Mouse (Mus musculus) neural tube, embryonic 11.5 days (tissue): ENCODE measurements around the gene Wasf2. TPM values are rescaled to one million over a fixed set of nuclear protein-coding genes. Genes with fewer than 3 reads are reported as not detected.

Experiments used
- ATAC-seq: fragments of 200-750 bp; cut with Nextera tagmentation; 2 replicates; pipeline ENCODE4 v1.8.0; 2017; ENCODE audit warnings: moderate number of reproducible peaks, mild to moderate bottlenecking, moderate TSS enrichment, moderate library complexity; ENCODE audit not compliant: insufficient read depth, low FRiP score, low TSS enrichment
- DNase-seq: peaks from one replicate; pipeline ENCODE4 v3.0.0-alpha.2; 2015; ENCODE audit warnings: low spot score
- H3K27ac ChIP-seq: fragments of 300-500 bp; sonication (generic); 2 replicates; pipeline ENCODE4 v1.5.1; 2014; ENCODE audit warnings: low read depth, mild to moderate bottlenecking, low read length
- H3K27me3 ChIP-seq: fragments of 300-500 bp; sonication (generic); 2 replicates; pipeline ENCODE4 v1.6.1; 2014; ENCODE audit warnings: mild to moderate bottlenecking, low read length, mixed read lengths; ENCODE audit not compliant: control insufficient read depth, insufficient read depth
- H3K36me3 ChIP-seq: fragments of 300-500 bp; sonication (generic); 2 replicates; pipeline ENCODE4 v1.6.1; 2014; ENCODE audit warnings: mild to moderate bottlenecking, low read length, moderate library complexity, mixed read lengths; ENCODE audit not compliant: control insufficient read depth, insufficient read depth
- H3K4me1 ChIP-seq: fragments of 300-500 bp; sonication (generic); 2 replicates; pipeline ENCODE4 v1.6.1; 2014; ENCODE audit warnings: low read length, mixed read lengths; ENCODE audit not compliant: control insufficient read depth, insufficient read depth
- H3K4me2 ChIP-seq: fragments of 300-500 bp; sonication (generic); 2 replicates; pipeline ENCODE4 v1.6.1; 2014; ENCODE audit warnings: low read depth, mild to moderate bottlenecking, moderate library complexity
- H3K4me3 ChIP-seq: fragments of 300-500 bp; sonication (generic); 2 replicates; pipeline ENCODE4 v1.5.1; 2014; ENCODE audit warnings: low read depth, low read length
- H3K9ac ChIP-seq: fragments of 300-500 bp; sonication (generic); 2 replicates; pipeline ENCODE4 v1.6.1; 2014; ENCODE audit warnings: mild to moderate bottlenecking, low read length
- H3K9me3 ChIP-seq: fragments of 300-500 bp; sonication (generic); 2 replicates; pipeline ENCODE4 v1.6.1; 2016; ENCODE audit warnings: low read length; ENCODE audit not compliant: control insufficient read depth
- WGBS: fragments of 180-500 bp; shearing (Covaris S2); extraction: QIAGEN DNeasy Blood & Tissue Kit; methylation state at CpG from one replicate; pipeline ENCODE4 v1.1.7; 2014; 5-methylcytosine and 5-hydroxymethylcytosine counted together
- polyA plus RNA-seq: library from polyadenylated mRNA; unstranded; fragments of >200 nt; fragmentation: Nextera tagmentation; extraction: Ambion mirVana; gene quantifications from 2 replicates; pipeline ENCODE4 v1.2.1, GENCODE M21; 2014

Wasf2 gene
- polyA plus RNA-seq, 1 experiment from 2014 or later, result 33.0 TPM

DNA sequence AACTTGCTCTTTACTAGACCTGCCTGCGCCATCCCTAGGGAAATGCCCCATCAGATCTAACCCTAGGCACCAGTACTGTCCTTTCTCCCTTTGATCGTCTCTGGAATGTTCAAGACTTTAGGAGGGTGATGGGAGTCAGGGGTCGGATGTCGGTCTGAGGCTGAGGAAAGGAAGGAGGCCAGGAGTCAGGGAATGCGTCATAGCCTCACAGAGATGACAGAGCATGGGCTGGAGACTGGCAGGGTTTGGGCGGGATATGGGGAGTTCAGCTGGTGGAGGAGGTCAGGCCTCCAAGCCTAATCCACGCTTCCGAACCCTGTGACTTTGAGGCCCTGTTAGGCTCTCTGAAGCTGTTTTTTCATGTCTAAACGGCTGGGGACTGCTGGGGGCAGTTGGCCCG, 83.4 kb downstream of the Wasf2 start:
- H3K9ac ChIP-seq, result no peak overlapping the region
- H3K36me3 ChIP-seq, result no peaks in the 10 kb centered on the region
- H3K27me3 ChIP-seq, result peaks cover 25% of the 10 kb centered on the region
- H3K4me2 ChIP-seq, result peak overlapping the region; percentile 99; the same call in 1 of the 2 replicates
- peaks cover 11% of the 10 kb centered on the region for H3K4me1 ChIP-seq
- no peak overlapping the region for H3K4me3 ChIP-seq
- ATAC-seq (no peak), DNase-seq (no peak)
- 5% methylated on average over 10 of the region's 10 CpGs for WGBS
- no peak overlapping the region for H3K27ac ChIP-seq
- no peaks in the 10 kb centered on the region for H3K9me3 ChIP-seq

DNA sequence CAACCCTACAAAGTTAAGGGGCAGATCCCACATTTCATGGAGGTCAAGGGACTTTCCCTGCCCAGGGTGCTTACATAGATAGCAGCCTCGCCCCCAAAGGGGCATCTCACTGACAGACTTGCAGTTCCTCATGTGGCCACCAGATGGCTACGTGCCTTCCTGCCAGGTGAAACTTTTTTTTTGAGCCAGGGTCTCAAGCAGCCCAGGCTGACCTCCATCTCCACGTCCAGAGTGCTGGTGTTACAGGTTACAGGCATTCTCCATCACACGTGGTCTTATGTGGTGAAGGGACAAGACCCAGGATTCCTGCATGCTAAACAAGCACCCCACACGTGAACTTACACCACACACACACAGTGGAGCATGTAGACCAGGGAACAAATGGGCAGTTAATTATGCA, 87.3 kb downstream of the Wasf2 start:
- H3K9me3 ChIP-seq, result no peaks in the 10 kb centered on the region
- ATAC-seq (no peak), DNase-seq (peak; percentile 76)
- no peak overlapping the region for H3K9ac ChIP-seq
- WGBS, result under 1% methylated on average over 5 of the region's 5 CpGs
- H3K4me3 ChIP-seq, result no peak overlapping the region
- no peak overlapping the region for H3K4me2 ChIP-seq
- 0 out of 2 replicates have a peak, but pooled peaks cover 5% of the 10 kb centered on the region for H3K4me1 ChIP-seq
- no peaks in the 10 kb centered on the region for H3K36me3 ChIP-seq
- peaks cover 19% of the 10 kb centered on the region for H3K27me3 ChIP-seq
- no peak overlapping the region for H3K27ac ChIP-seq

DNA sequence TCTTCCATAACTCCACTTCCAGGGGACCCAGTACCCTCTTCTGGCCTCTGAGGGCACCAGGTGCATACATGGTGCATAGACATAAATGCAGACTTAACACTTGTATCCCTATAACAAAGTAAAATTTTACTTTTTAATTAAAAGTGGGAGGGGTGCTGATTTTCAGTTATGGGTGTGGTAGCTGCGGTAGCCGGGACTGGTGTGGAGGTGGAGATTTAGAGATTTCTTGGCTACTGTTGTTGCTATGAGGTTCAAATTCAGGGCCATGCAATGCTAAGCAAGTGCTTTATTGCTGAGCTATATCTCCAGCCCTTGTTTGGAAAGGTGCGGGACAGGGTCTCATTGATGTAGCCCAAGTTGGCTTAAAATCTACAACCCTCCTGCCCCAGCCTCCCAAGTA, 88.4 kb downstream of the Wasf2 start:
- no peak for DNase-seq
- Histone ChIP-seq H3K9me3 (no peaks in the 10 kb centered on the region), H3K27me3 (peaks cover 15% of the 10 kb centered on the region; the same call in 1 of the 2 replicates), H3K27ac (no peak overlapping the region), H3K4me3 (no peak overlapping the region), H3K4me2 (no peak overlapping the region), H3K36me3 (no peaks in the 10 kb centered on the region), H3K4me1 (no peaks in the 10 kb centered on the region), H3K9ac (no peak overlapping the region)
- ATAC-seq, result no peak
- WGBS, result 94% methylated on average over 3 of the region's 3 CpGs

DNA sequence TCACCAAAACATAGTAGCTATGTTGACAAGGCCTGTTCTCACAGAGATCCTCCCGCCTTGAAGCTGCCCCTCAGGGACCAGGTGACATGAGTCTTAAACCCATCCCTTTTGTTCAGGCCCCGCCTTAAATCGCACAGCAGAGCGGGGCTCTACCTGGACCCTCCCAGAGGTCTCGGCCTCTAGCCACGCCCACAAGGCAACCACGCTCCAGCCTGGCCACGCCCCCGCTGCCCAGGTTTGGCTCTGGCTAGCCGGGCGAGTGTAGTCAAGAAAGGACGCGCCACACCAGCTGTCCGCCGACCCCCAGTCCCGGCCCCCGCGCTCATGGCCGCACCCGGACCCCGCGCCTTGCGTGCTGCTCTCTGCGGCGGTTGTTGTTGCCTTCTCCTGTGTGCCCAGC, 90.4 kb downstream of the Wasf2 start:
- Histone ChIP-seq H3K27me3 (peaks cover 11% of the 10 kb centered on the region; the same call in 1 of the 2 replicates), H3K4me2 (peak overlapping the region; percentile 40), H3K9ac (0 out of 2 replicates have a peak overlapping the region, but pooled peaks have one; percentile 5), H3K4me1 (no peaks in the 10 kb centered on the region), H3K4me3 (peak overlapping the region; percentile 21; the same call in 1 of the 2 replicates), H3K36me3 (no peaks in the 10 kb centered on the region), H3K9me3 (no peaks in the 10 kb centered on the region), H3K27ac (no peak overlapping the region)
- DNase-seq, result no peak
- WGBS, result 1% methylated on average over 25 of the region's 25 CpGs
- ATAC-seq, result no peak

DNA sequence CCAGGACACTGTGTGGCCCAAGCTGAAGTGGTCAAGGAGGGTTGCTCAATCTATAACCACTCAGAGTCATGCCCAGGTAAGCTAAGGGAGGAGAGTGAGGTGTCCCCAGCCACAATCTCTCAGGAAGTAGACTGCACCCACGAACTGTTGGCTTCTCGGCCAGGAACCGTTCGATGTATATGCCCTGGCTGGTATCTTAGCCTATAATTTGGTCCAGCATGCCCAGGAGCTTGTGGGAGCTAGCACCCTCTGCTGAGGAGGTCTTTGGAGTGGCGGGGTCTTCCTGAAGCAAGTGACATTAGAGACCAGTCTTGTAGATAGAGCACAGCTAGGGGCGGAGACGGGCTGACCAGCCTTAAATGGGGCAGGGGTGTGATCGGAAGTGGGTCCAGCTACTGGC, 91.4 kb downstream of the Wasf2 start:
- 82% methylated on average over 8 of the region's 8 CpGs for WGBS
- Histone ChIP-seq H3K36me3 (no peaks in the 10 kb centered on the region), H3K9me3 (no peaks in the 10 kb centered on the region), H3K4me3 (no peak overlapping the region), H3K4me1 (no peaks in the 10 kb centered on the region), H3K9ac (no peak overlapping the region), H3K4me2 (no peak overlapping the region), H3K27ac (no peak overlapping the region), H3K27me3 (peaks cover 11% of the 10 kb centered on the region; the same call in 1 of the 2 replicates)
- ATAC-seq (no peak), DNase-seq (no peak)

DNA sequence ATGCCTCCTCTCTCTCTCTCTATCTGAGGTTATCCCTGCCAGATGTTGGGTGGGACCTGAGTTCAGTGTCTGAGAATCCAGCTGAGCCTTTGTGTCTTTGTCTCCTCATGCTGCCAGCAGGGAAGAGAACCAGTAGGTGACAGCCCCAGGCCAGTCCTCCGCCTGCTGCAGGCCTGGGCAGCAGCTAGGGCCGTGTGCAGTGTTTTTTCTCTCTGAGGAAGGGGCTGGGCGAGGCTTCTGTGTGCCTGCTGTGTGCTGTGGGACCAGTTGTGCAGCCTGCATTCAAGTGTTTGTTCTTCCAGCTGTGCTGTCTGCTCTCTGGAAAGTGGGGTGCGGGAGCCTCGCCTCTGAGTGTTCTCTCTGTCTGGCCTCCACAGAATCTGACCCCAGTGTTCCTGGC, 93.6 kb downstream of the Wasf2 start:
- Histone ChIP-seq H3K9me3 (no peaks in the 10 kb centered on the region), H3K4me3 (no peak overlapping the region), H3K27me3 (peaks cover 11% of the 10 kb centered on the region; the same call in 1 of the 2 replicates), H3K9ac (no peak overlapping the region), H3K27ac (no peak overlapping the region), H3K36me3 (no peaks in the 10 kb centered on the region), H3K4me1 (no peaks in the 10 kb centered on the region), H3K4me2 (no peak overlapping the region)
- ATAC-seq, result no peak
- 42% methylated on average over 5 of the region's 5 CpGs for WGBS
- no peak for DNase-seq

DNA sequence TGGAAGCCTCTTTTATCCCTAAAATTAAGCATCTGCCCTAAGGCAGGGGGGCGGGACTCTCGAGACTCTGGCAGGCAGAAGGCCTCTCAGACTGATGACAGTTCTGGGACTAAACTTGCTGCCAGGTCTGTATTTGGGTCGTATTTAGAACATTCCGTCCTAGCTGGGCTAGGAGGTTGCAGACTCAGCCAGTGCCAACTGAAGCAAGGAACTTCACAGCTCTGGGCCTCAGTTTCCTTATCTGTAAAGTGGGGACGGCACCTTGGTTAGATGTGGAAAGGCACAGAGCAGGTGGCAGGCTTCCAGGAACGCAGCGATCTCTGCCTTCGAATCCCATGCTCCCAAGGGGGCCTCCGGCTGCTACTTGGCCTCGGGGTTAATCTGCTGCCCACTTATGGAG, 95.8 kb downstream of the Wasf2 start:
- no peak overlapping the region for H3K4me3 ChIP-seq
- H3K4me1 ChIP-seq, result no peaks in the 10 kb centered on the region
- H3K36me3 ChIP-seq, result no peaks in the 10 kb centered on the region
- DNase-seq, result no peak
- H3K9ac ChIP-seq, result no peak overlapping the region
- no peak overlapping the region for H3K4me2 ChIP-seq
- 0 out of 2 replicates have a peak, but pooled peaks cover 8% of the 10 kb centered on the region for H3K27me3 ChIP-seq
- ATAC-seq, result no peak
- H3K9me3 ChIP-seq, result no peaks in the 10 kb centered on the region
- 80% methylated on average over 10 of the region's 10 CpGs for WGBS
- no peak overlapping the region for H3K27ac ChIP-seq

DNA sequence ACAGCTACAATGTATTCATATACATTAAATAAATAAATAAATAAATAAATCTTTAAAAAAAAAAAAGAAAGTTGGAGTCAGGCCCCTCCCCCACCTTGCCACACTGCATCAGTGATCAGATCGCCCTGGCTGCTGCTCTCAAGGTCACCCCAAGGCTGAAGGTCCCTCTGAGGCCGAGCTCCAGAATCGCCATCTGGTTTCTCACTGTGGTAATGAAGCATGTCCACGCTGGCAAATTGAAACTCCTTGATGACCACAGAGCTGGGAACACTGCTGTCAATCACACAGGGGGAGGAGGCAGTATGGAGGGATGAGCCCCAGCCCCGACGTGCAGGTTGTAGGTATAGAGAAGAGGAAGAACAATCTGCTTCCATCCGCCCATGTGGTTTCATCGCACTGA, 97.3 kb downstream of the Wasf2 start:
- Histone ChIP-seq H3K9ac (no peak overlapping the region), H3K27me3 (0 out of 2 replicates have a peak, but pooled peaks cover 2% of the 10 kb centered on the region), H3K4me1 (no peaks in the 10 kb centered on the region), H3K9me3 (no peaks in the 10 kb centered on the region), H3K27ac (no peak overlapping the region), H3K4me3 (no peak overlapping the region), H3K4me2 (no peak overlapping the region), H3K36me3 (no peaks in the 10 kb centered on the region)
- peak; percentile 46 for DNase-seq
- 57% methylated on average over 8 of the region's 8 CpGs for WGBS
- ATAC-seq, result no peak

DNA sequence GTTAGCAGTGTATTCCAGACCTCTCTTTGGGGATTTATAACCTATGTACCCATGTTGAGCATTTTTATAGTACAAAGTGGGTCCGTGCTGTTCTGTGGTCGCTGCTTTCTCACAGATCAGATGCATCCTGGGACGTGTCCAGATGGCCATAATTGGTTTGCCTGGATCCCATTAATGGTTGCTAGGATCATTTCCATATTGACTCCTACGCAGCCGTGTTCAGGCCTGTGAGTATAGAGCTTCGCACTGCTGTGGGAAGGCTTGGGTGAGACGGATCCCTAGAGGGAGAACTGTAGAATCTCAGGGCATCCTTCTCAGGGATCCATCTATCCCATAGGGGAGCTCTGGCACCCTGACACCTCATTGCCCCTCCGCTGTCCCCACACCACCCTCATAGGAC, 99.3 kb downstream of the Wasf2 start:
- H3K36me3 ChIP-seq, result no peaks in the 10 kb centered on the region
- H3K27me3 ChIP-seq, result no peaks in the 10 kb centered on the region
- DNase-seq (no peak), ATAC-seq (no peak)
- WGBS, result 70% methylated on average over 8 of the region's 8 CpGs
- H3K9me3 ChIP-seq, result no peaks in the 10 kb centered on the region
- no peak overlapping the region for H3K4me3 ChIP-seq
- H3K4me1 ChIP-seq, result no peaks in the 10 kb centered on the region
- H3K9ac ChIP-seq, result no peak overlapping the region
- no peak overlapping the region for H3K27ac ChIP-seq
- H3K4me2 ChIP-seq, result no peak overlapping the region
